Mouse (Mus musculus): Measurements from ENCODE around the gene Hcrtr1. TPM values are rescaled to one million over a fixed set of nuclear protein-coding genes. Genes with fewer than 3 reads are reported as not detected.

The Hcrtr1 gene
- polyA plus RNA-seq, 1 experiment: not detected

DNA sequence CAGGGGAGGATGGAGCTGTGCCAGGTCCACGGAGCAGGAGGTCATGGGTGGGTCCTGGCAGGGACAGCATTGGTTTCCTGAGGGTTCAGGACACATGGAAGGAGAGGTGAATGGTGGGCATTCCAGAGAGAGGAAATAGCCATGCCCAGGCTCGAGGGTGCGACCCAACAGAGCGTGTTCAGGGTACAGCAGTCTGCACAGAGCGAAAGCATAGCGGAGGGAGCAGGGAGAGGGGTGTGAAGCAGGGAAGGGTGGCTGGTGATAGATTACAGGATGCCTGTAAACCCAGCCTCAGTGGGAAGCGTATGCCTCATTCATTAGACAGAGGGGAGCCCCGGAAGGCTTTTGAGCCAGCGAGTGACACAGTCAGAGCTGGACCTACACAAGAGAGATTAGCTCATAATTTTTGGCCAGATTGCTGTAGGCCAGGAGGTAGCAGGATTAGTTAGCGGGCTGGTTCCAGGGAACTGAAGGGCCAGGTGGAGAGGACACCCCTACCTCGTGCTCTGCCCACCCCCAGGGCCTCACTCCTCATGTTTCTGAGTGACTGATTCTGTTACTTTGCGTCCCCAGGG, 53.8 kb downstream of the Hcrtr1 start:
- Histone ChIP-seq H3K36me3 (replicated peaks; ENCODE audit: low read length) (no peaks in the 10 kb centered on the region), H3K4me1 (peaks cover 8% of the 10 kb centered on the region; the same call in 1 of the 2 replicates), H3K27me3 (replicated peaks) (peaks cover 95% of the 10 kb centered on the region), H3K4me3 (replicated peaks) (no peak overlapping the region), H3K9me3 (no peaks in the 10 kb centered on the region)
- no peak for TF ChIP-seq FLI1 (IDR thresholded peaks at IDR 0.05; ENCODE audit: low read length)
- no peak for TF ChIP-seq GATA1 (IDR thresholded peaks at IDR 0.05; ENCODE audit: borderline replicate concordance, low read length)

GRCm38 (mm10) chr4:130084331-130084945, 54.7 kb downstream of the Hcrtr1 start:
- TF ChIP-seq FLI1 (IDR thresholded peaks at IDR 0.05; ENCODE audit: low read length): no peak
- TF ChIP-seq GATA1 (IDR thresholded peaks at IDR 0.05; ENCODE audit: borderline replicate concordance, low read length): no peak
- Histone ChIP-seq H3K27me3 (replicated peaks) (peaks cover 94% of the 10 kb centered on the region), H3K9me3 (no peaks in the 10 kb centered on the region), H3K36me3 (replicated peaks; ENCODE audit: low read length) (no peaks in the 10 kb centered on the region), H3K4me1 (peaks cover 8% of the 10 kb centered on the region; the same call in 1 of the 2 replicates), H3K4me3 (replicated peaks) (no peak overlapping the region)

DNA sequence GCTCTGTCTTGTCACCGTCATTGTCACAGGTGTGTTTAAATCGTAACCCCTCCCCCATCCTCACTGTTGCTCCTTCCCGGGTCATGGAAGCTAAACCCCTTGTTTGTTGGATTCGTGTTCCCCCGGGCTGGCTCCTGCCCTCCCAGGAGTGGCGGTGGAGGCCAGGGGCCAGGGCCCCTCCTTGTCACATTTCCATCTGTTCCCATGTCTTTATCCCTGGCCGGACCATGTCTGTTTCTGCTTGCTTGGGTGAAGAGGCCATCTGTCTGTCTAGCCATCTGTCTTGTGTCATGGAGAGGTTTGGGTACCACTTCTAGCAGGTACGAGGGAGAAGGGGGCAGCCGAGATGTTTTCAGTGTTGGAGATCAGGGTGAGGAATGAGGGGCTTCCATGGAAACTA, 56.9 kb downstream of the Hcrtr1 start:
- Histone ChIP-seq H3K27me3 (replicated peaks) (peaks cover 94% of the 10 kb centered on the region), H3K4me3 (replicated peaks) (no peak overlapping the region), H3K4me1 (peaks cover 6% of the 10 kb centered on the region; the same call in 1 of the 2 replicates), H3K9me3 (no peaks in the 10 kb centered on the region), H3K36me3 (replicated peaks; ENCODE audit: low read length) (no peaks in the 10 kb centered on the region)
- no peak for TF ChIP-seq GATA1 (IDR thresholded peaks at IDR 0.05; ENCODE audit: borderline replicate concordance, low read length)
- no peak for TF ChIP-seq FLI1 (IDR thresholded peaks at IDR 0.05; ENCODE audit: low read length)

GRCm38 (mm10) chr4:130081345-130082190, 57.6 kb downstream of the Hcrtr1 start:
- Histone ChIP-seq H3K4me3 (replicated peaks) (no peak overlapping the region), H3K36me3 (replicated peaks; ENCODE audit: low read length) (no peaks in the 10 kb centered on the region), H3K27me3 (replicated peaks) (peaks cover 94% of the 10 kb centered on the region), H3K4me1 (peaks cover 4% of the 10 kb centered on the region; the same call in 1 of the 2 replicates), H3K9me3 (no peaks in the 10 kb centered on the region)
- TF ChIP-seq FLI1 (IDR thresholded peaks at IDR 0.05; ENCODE audit: low read length): no peak
- no peak for TF ChIP-seq GATA1 (IDR thresholded peaks at IDR 0.05; ENCODE audit: borderline replicate concordance, low read length)

Other genes starting within 250 kb of the Hcrtr1 start
- 0.43 TPM in 1 of 2 replicates, not detected in the other for gene Spocd1, start 210.1 kb downstream of the Hcrtr1 start, polyA plus RNA-seq (2012; ENCODE audit: insufficient read depth, low replicate concordance)
- 2.6 and 11.0 TPM in 2 replicates for gene Adgrb2, start 154.5 kb downstream of the Hcrtr1 start, polyA plus RNA-seq (2012; ENCODE audit: insufficient read depth, low replicate concordance)
- 5.1 and 5.5 TPM in 2 replicates for gene Col16a1, start 91.5 kb downstream of the Hcrtr1 start, polyA plus RNA-seq (2012; ENCODE audit: insufficient read depth, low replicate concordance)
- 27.1 and 33.9 TPM in 2 replicates for gene Pef1, start 36.8 kb downstream of the Hcrtr1 start, polyA plus RNA-seq (2012; ENCODE audit: insufficient read depth, low replicate concordance)
- 1.2 TPM in 1 of 2 replicates, not detected in the other for gene Tinagl1, start 35.8 kb upstream of the Hcrtr1 start, polyA plus RNA-seq (2012; ENCODE audit: insufficient read depth, low replicate concordance)
- gene Gm853, start 83.0 kb upstream of the Hcrtr1 start, polyA plus RNA-seq (2012; ENCODE audit: insufficient read depth, low replicate concordance): 0.11 TPM in 1 of 2 replicates, not detected in the other
- gene Serinc2, start 139.8 kb upstream of the Hcrtr1 start, polyA plus RNA-seq (2012; ENCODE audit: insufficient read depth, low replicate concordance): 0.39 TPM in 1 of 2 replicates, not detected in the other
- 0.88 TPM in 1 of 2 replicates, not detected in the other for gene Fabp3, start 169.2 kb upstream of the Hcrtr1 start, polyA plus RNA-seq (2012; ENCODE audit: insufficient read depth, low replicate concordance)
- 1.5 TPM in 1 of 2 replicates, not detected in the other for gene Gm10570, start 169.3 kb upstream of the Hcrtr1 start, polyA plus RNA-seq (2012; ENCODE audit: insufficient read depth, low replicate concordance)
- gene Zcchc17, start 220.6 kb upstream of the Hcrtr1 start, polyA plus RNA-seq (2012; ENCODE audit: insufficient read depth, low replicate concordance): 26.7 and 32.2 TPM in 2 replicates
- gene Snrnp40, start 220.8 kb upstream of the Hcrtr1 start, polyA plus RNA-seq (2012; ENCODE audit: insufficient read depth, low replicate concordance): 28.0 and 33.2 TPM in 2 replicates